Mouse (Mus musculus) MEL (cell line): Measurements from ENCODE around the gene Ttll8.

Source experiments
- CTCF ChIP-seq, 3 experiments: IDR thresholded peaks in 2 of 3; conservative IDR thresholded peaks in 1 of 3; 2 replicates each; pipeline ENCODE4 v1.5.1; 2011 to 2012; ENCODE audit warnings: low read length in 3 of 3, low read depth in 2 of 3, mild to moderate bottlenecking in 2 of 3, improper control_type of control experiment in 1 of 3, inconsistent platforms in 1 of 3, mixed read lengths in 1 of 3, moderate library complexity in 1 of 3; ENCODE audit not compliant: control insufficient read depth in 1 of 3, insufficient read depth in 1 of 3, poor library complexity in 1 of 3, severe bottlenecking in 1 of 3
- HCFC1 ChIP-seq: IDR thresholded peaks from 2 replicates; pipeline ENCODE4 v1.6.1; 2012; ENCODE audit warnings: low read depth, mild to moderate bottlenecking, inconsistent platforms, low read length, improper control_type of control experiment, moderate library complexity
- MAFK ChIP-seq: IDR thresholded peaks from 2 replicates; pipeline ENCODE4 v1.6.1; 2011; ENCODE audit warnings: low read depth, mild to moderate bottlenecking, low read length, improper control_type of control experiment, borderline replicate concordance
- POLR2A ChIP-seq, 2 experiments: IDR thresholded peaks; 2 replicates each; pipeline ENCODE4 v1.6.1; 2011 to 2012; ENCODE audit warnings: low read length in 2 of 2, mild to moderate bottlenecking in 2 of 2, control low read depth in 1 of 2, improper control_type of control experiment in 1 of 2, low read depth in 1 of 2, moderate library complexity in 1 of 2; ENCODE audit not compliant: control insufficient read depth in 1 of 2, insufficient read depth in 1 of 2, poor library complexity in 1 of 2
- ZMIZ1 ChIP-seq: IDR thresholded peaks from 2 replicates; pipeline ENCODE4 v1.6.1; 2012; ENCODE audit warnings: low read depth, mild to moderate bottlenecking, inconsistent platforms, low read length, improper control_type of control experiment, moderate library complexity

DNA sequence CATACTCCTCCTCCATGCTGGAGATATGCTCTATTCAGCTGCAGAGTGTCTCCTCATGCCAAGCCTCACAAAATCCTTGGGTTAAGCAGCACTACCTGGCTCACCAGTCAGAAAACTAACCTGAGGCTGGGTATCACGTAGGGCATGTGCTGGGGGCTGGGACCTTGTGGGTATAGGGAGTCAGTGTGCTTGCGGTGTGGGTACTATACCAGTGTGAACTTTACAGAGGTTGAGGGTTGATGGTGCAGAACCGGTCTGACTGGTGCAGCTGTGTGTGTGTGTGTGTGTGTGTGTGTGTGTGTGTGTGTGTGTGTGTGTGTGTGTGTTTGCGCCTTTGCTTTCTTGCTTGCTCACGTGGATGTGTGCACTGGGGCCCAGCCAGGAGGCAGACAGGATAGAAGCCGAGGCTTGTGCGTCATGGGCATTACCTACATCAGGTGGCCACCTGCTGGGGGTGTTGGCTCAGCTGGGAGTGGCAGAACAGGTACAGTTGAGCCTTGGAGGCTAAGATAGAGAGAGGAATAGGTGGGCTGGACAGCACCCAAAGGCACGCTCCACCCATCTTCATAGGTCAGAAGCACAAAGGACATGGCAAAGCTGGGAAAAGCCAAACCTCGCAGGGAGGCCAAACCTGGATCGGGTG lies 102.6 kb downstream of the Ttll8 start:
- TF ChIP-seq MAFK, result no peak
- TF ChIP-seq HCFC1, result no peak
- no peak for TF ChIP-seq CTCF (IDR thresholded peaks at IDR 0.05 in 2 of 3, conservative IDR thresholded peaks at IDR 0.05 in 1 of 3; ENCODE audit: control insufficient read depth in 1 of 3, insufficient read depth in 1 of 3, low read depth in 2 of 3, low read length in 3 of 3, poor library complexity in 1 of 3, severe bottlenecking in 1 of 3)
- no peak for TF ChIP-seq ZMIZ1
- no peak for TF ChIP-seq POLR2A (IDR thresholded peaks at IDR 0.05; ENCODE audit: control insufficient read depth in 1 of 2, insufficient read depth in 1 of 2, low read depth in 1 of 2, low read length in 2 of 2, poor library complexity in 1 of 2)
